Mouse (Mus musculus) cerebellum, adult 2 months (tissue): Measurements from ENCODE around the gene Sypl2.

ENCODE experiments used
- CTCF ChIP-seq: fragments of 200-500 bp; IDR thresholded peaks from 2 replicates; pipeline ENCODE4 v1.5.1; 2011; ENCODE audit warnings: low read depth, mild to moderate bottlenecking, control low read depth, low read length, moderate library complexity, borderline replicate concordance; ENCODE audit not compliant: insufficient read depth
- POLR2A ChIP-seq: fragments of 200-500 bp; IDR thresholded peaks from 2 replicates; pipeline ENCODE4 v1.6.1; 2011; ENCODE audit warnings: low read length, control low read depth, borderline replicate concordance; ENCODE audit not compliant: insufficient read depth

- no peak for TF ChIP-seq POLR2A
- no peak for TF ChIP-seq CTCF
Measured at GRCm38 (mm10) chr3:108187111-108187795, 39.2 kb downstream of the Sypl2 start.
